Mouse (Mus musculus) spleen, postnatal 4 days (tissue): Measurements from ENCODE around the gene Robo1.

ENCODE experiments used
- DNase-seq, 2 experiments: peaks; one replicate each; pipeline ENCODE4 v3.0.0; 2022; ENCODE audit warnings: low spot score in 2 of 2

The Robo1 gene

GRCm38 (mm10) chr16:72678947-72679558 is 370.9 kb downstream of the Robo1 start:
- no peak for DNase-seq

GRCm38 (mm10) chr16:72685604-72686479 is 377.7 kb downstream of the Robo1 start:
- no peak for DNase-seq

- no peak for DNase-seq
These were observed 378.5 kb downstream of the Robo1 start for GRCm38 (mm10) chr16:72686480-72687053.

GRCm38 (mm10) chr16:72687651-72688050 is 379.5 kb downstream of the Robo1 start:
- DNase-seq = no peak

- DNase-seq = no peak
These were observed 380.1 kb downstream of the Robo1 start for GRCm38 (mm10) chr16:72688185-72688681.

- DNase-seq = no peak
These were observed 383.8 kb downstream of the Robo1 start for GRCm38 (mm10) chr16:72691909-72692308.

- DNase-seq = no peak
These were observed 385.6 kb downstream of the Robo1 start for GRCm38 (mm10) chr16:72693446-72694274.

- DNase-seq = no peak
These were observed 386.7 kb downstream of the Robo1 start for GRCm38 (mm10) chr16:72694787-72695186.

- DNase-seq = no peak
These were observed 391.3 kb downstream of the Robo1 start for GRCm38 (mm10) chr16:72699238-72700006.

GRCm38 (mm10) chr16:72700297-72700696 is 392.2 kb downstream of the Robo1 start:
- DNase-seq = no peak

- no peak for DNase-seq
These were observed 395.4 kb downstream of the Robo1 start for GRCm38 (mm10) chr16:72703486-72703885.

- no peak for DNase-seq
These were observed 397.7 kb downstream of the Robo1 start for GRCm38 (mm10) chr16:72705851-72706250.

GRCm38 (mm10) chr16:72708526-72708925 is 400.4 kb downstream of the Robo1 start:
- DNase-seq = no peak

- DNase-seq = no peak
These were observed 409.2 kb downstream of the Robo1 start for GRCm38 (mm10) chr16:72717118-72717802.

- no peak for DNase-seq
These were observed 411.0 kb downstream of the Robo1 start for GRCm38 (mm10) chr16:72719063-72719462.

GRCm38 (mm10) chr16:72720979-72721378 is 412.9 kb downstream of the Robo1 start:
- no peak for DNase-seq

GRCm38 (mm10) chr16:72721713-72722481 is 413.8 kb downstream of the Robo1 start:
- no peak for DNase-seq

- no peak for DNase-seq
These were observed 426.1 kb downstream of the Robo1 start for GRCm38 (mm10) chr16:72734234-72734633.

GRCm38 (mm10) chr16:72735175-72735574 is 427.1 kb downstream of the Robo1 start:
- no peak for DNase-seq

GRCm38 (mm10) chr16:72735588-72735987 is 427.5 kb downstream of the Robo1 start:
- no peak for DNase-seq
